Mouse (Mus musculus): ENCODE data around the gene Ankrd6. TPM values are rescaled to one million over a fixed set of nuclear protein-coding genes. Genes with fewer than 3 reads are reported as not detected.

The Ankrd6 gene
- total and polyA plus RNA-seq, 3 experiments: 1.1 to 1.8 TPM; not detected in 1

DNA sequence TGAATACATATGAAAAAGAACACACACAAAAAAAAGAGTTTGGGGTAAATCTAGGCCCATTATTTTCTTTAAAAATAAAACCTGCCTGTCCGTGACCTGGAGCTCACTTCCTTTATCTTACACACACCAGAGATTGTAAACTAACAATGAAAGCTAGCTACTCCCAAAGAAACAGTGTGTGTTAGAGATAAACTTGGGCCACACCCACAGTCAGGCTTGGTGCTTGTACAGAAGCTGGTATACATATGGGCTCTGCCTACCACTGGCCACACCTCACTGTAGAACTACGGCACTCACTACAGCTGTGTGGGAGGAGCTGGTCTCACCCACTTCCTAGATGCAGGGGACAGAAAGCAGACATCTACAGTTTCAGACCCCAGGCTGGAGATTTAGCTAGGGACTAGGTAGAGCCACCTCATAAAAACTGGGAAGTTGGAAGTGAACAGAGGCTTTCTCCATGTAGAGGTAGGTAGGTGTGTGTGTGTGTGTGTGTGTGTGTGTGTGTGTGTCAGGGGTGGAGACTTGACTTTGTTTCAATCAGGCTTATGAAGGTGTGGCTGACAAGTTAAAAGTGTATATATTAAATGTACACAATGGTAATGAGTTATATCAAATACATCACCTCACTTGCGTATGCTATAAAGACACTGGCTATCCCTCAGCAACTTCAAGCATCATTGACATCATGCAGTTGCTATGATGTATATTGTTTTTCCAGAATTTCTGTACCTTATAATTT, 41.2 kb downstream of the Ankrd6 start (continued):
- TF ChIP-seq RAD21 (IDR thresholded peaks at IDR 0.05; ENCODE audit: low read depth, low read length) (no peak), CHD1 (IDR thresholded peaks at IDR 0.05; ENCODE audit: low read depth, low read length) (no peak), POLR2AphosphoS2 (IDR thresholded peaks at IDR 0.05; ENCODE audit: low read length) (no peak)

DNA sequence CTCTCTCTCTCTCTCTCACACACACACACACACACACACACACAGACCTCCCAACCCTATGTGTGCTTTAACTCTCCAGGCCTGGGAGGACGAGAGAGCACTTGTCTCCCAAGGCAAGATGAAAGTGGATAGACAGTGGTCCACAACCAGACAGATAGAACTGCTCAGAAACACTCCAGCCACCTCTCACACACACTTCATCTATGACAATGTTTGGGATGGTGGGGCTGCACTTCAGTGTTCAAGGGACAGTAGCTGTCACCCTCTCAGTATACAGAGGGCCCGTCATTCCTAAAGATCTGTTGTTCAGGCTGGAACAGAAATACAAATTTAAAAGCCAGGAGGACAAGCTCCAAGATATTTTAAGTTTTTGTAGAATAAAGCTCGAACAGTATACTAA, 43.0 kb downstream of the Ankrd6 start:
- Histone ChIP-seq H3K9me3 (replicated peaks; ENCODE audit: insufficient read depth, low read length) (no peaks in the 10 kb centered on the region), H3K27me3 (ENCODE audit: control insufficient read depth in 1 of 2, insufficient read depth in 2 of 2, low read length in 2 of 2) (no peaks in the 10 kb centered on the region), H3K4me3 (ENCODE audit: control insufficient read depth in 1 of 2, insufficient read depth in 1 of 2, low read depth in 2 of 2, low read length in 2 of 2) (no peak overlapping the region), H3K27ac (ENCODE audit: control insufficient read depth, low read depth, low read length) (no peak overlapping the region), H3K79me2 (ENCODE audit: control insufficient read depth, insufficient read depth, low read length, poor library complexity) (no peaks in the 10 kb centered on the region), H3K36me3 (ENCODE audit: control insufficient read depth in 1 of 2, insufficient read depth in 2 of 2, low read length in 2 of 2) (peaks cover 0 to 9% of the 10 kb centered on the region in 2 experiments; a peak in 2 of 4 replicates), H3K4me1 (ENCODE audit: control insufficient read depth in 1 of 2, insufficient read depth in 2 of 2, low read length in 2 of 2) (peaks cover 0 to 2% of the 10 kb centered on the region in 2 experiments; a peak in 2 of 4 replicates), H3K9ac (ENCODE audit: control insufficient read depth, low read depth, low read length, poor library complexity, severe bottlenecking) (no peak overlapping the region)
- DNase-seq (ENCODE audit: low read depth, low spot score): no peak
- TF ChIP-seq MAZ (IDR thresholded peaks at IDR 0.05; ENCODE audit: low read depth, low read length) (no peak), MAFK (IDR thresholded peaks at IDR 0.05; ENCODE audit: borderline replicate concordance, low read depth, low read length) (no peak), TCF12 (IDR thresholded peaks at IDR 0.05; ENCODE audit: low read depth, low read length) (no peak), ZNF384 (IDR thresholded peaks at IDR 0.05; ENCODE audit: low read depth, low read length) (no peak), POLR2A (IDR thresholded peaks at IDR 0.05; ENCODE audit: control insufficient read depth in 1 of 2, insufficient read depth in 1 of 2, low read depth in 1 of 2, low read length in 2 of 2, poor library complexity in 1 of 2) (no peak), GATA1 (IDR thresholded peaks at IDR 0.05; ENCODE audit: low read depth, low read length) (no peak), MAX (IDR thresholded peaks at IDR 0.05; ENCODE audit: low read length) (no peak), JUND (IDR thresholded peaks at IDR 0.05; ENCODE audit: low read depth, low read length) (no peak)

DNA sequence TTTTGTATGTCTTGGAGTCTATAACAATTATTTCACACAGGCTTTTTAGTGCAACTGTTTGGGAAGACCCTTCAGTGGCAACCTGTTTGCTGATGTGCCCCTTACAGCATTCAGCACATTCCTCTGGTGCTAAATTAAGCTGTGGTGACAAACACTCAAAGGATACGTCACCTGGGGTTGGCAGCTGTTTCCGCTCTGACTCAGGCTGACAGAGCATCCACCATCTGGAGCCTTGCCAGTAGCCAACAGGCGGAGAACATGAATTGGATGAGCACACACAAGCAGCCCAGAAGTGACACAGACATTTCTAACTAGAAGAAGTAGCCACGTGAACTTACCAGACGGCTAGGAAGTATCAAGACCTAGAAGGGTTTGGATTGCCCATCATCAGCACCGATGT, 44.0 kb downstream of the Ankrd6 start:
- Histone ChIP-seq H3K4me1 (ENCODE audit: control insufficient read depth in 1 of 2, insufficient read depth in 2 of 2, low read length in 2 of 2) (peaks cover 0 to 2% of the 10 kb centered on the region in 2 experiments; a peak in 2 of 4 replicates), H3K9ac (ENCODE audit: control insufficient read depth, low read depth, low read length, poor library complexity, severe bottlenecking) (no peak overlapping the region), H3K9me3 (replicated peaks; ENCODE audit: insufficient read depth, low read length) (no peaks in the 10 kb centered on the region), H3K4me3 (ENCODE audit: control insufficient read depth in 1 of 2, insufficient read depth in 1 of 2, low read depth in 2 of 2, low read length in 2 of 2) (no peak overlapping the region), H3K79me2 (ENCODE audit: control insufficient read depth, insufficient read depth, low read length, poor library complexity) (no peaks in the 10 kb centered on the region), H3K27ac (ENCODE audit: control insufficient read depth, low read depth, low read length) (no peak overlapping the region), H3K36me3 (ENCODE audit: control insufficient read depth in 1 of 2, insufficient read depth in 2 of 2, low read length in 2 of 2) (peaks cover 0 to 9% of the 10 kb centered on the region in 2 experiments; a peak in 2 of 4 replicates), H3K27me3 (ENCODE audit: control insufficient read depth in 1 of 2, insufficient read depth in 2 of 2, low read length in 2 of 2) (no peaks in the 10 kb centered on the region; a peak in 1 of 4 replicates)
- DNase-seq (ENCODE audit: low read depth, low spot score): peak; percentile 54
- no peak for TF ChIP-seq UBTF (IDR thresholded peaks at IDR 0.05; ENCODE audit: borderline replicate concordance, insufficient read depth, low read depth, low read length)
- TF ChIP-seq ETS1 (IDR thresholded peaks at IDR 0.05; ENCODE audit: low read depth, low read length): peak; percentile 91
